Mouse (Mus musculus) induced T-regulatory cell, adult 2 months (primary cell): ENCODE data around the gene Mrgprb4.

ENCODE experiments used
- DNase-seq: peaks from one replicate; pipeline ENCODE4 v3.0.0-alpha.2; 2012; ENCODE audit warnings: low read depth

Gene Mrgprb4

GRCm38 (mm10) chr7:48199188-48199587, at the start of gene Mrgprb4:
Gene Mrgprb4 (minus strand): TSS chr7:48199288.
- DNase-seq: no peak

GRCm38 (mm10) chr7:48226114-48226513, 27.0 kb upstream of the Mrgprb4 start:
- DNase-seq: no peak

- DNase-seq: no peak
Measured at GRCm38 (mm10) chr7:48225065-48225464, 26.0 kb upstream of the Mrgprb4 start.

- no peak for DNase-seq
Measured at GRCm38 (mm10) chr7:48168919-48169318, 30.2 kb downstream of the Mrgprb4 start, which contains the start of gene Mrgprb5. Gene Mrgprb5 (minus strand): TSS chr7:48169019.

- DNase-seq: no peak
Measured at GRCm38 (mm10) chr7:48167471-48167870, 31.6 kb downstream of the Mrgprb4 start.
